Mouse (Mus musculus): ENCODE data around the gene Nipal1. TPM values are rescaled to one million over a fixed set of nuclear protein-coding genes. Genes with fewer than 3 reads are reported as not detected.

Gene Nipal1
- total RNA-seq, 2 experiments from 2014 or later: not detected

GRCm38 (mm10) chr5:72665281-72665680 lies 17.7 kb downstream of the Nipal1 start:
- DNase-seq: no peak

GRCm38 (mm10) chr5:72666428-72666827 lies 18.8 kb downstream of the Nipal1 start:
- no peak for DNase-seq

- no peak for DNase-seq
Observed at GRCm38 (mm10) chr5:72668351-72668750, 20.8 kb downstream of the Nipal1 start.

GRCm38 (mm10) chr5:72671017-72671699 lies 23.6 kb downstream of the Nipal1 start:
- no peak for DNase-seq

GRCm38 (mm10) chr5:72674994-72675542 lies 27.5 kb downstream of the Nipal1 start:
- DNase-seq: no peak

- DNase-seq: no peak
Observed at GRCm38 (mm10) chr5:72681451-72681850, 33.9 kb downstream of the Nipal1 start.

- no peak for DNase-seq
Observed at GRCm38 (mm10) chr5:72689556-72689955, 42.0 kb downstream of the Nipal1 start.

DNA sequence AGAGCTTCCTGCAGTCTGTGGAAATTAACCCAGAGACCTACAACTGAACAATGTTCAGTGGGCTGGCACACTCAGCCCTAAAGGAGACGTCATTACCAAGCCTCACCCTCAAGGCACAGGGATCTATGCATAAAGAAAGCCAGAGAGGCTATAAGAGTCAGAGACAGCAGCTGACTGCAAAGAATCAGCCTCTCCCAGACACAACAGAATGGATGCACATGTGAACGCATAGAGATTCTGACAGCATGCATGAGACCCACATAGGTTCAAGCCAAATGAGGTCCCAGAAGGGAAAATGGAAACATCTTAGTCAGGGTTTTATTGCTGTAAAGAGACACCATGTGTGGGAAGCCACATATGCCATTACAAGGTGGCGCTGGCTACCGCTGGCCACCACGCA lies 42.9 kb downstream of the Nipal1 start:
- no peak for DNase-seq

DNA sequence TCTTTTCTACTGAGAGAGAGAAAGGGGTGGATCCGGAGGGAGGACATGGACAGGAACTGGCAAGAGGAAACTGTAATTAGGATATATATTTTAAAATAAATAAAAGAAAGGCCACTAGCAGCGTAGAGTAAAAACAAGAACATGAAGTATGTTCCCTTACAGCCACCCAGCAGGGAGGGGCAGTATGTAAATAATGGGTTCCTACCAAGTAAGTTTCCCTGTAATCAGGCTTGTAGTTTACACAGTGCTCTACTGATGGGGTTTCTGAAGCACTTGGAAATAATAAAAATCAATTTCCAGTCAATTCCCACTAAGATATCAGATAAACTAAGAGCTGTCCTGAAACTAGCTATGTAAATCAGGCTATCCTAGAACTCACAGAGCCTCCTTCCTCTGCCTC lies 47.1 kb downstream of the Nipal1 start:
- no peak for DNase-seq

GRCm38 (mm10) chr5:72696491-72696890 lies 48.9 kb downstream of the Nipal1 start:
- DNase-seq: no peak

DNA sequence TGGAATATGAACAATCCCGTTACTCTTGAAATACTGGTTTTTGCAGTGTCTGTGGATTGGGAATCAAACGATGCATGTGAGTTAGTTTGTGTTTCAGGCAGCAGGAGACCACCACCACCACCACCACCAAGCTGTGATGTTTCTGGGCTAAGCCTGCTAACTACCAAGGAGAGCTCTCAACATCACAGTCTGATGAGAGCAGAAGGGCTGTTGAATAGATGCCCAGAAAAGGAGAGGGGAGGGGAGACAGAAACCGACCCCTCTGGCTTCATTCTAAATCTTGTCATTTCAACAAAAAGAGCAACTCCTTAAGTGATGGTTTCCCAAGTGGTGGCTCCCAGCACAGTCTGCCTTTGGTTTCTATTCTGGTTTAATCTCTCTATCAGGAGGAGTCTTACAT lies 50.7 kb downstream of the Nipal1 start:
- no peak for DNase-seq

DNA sequence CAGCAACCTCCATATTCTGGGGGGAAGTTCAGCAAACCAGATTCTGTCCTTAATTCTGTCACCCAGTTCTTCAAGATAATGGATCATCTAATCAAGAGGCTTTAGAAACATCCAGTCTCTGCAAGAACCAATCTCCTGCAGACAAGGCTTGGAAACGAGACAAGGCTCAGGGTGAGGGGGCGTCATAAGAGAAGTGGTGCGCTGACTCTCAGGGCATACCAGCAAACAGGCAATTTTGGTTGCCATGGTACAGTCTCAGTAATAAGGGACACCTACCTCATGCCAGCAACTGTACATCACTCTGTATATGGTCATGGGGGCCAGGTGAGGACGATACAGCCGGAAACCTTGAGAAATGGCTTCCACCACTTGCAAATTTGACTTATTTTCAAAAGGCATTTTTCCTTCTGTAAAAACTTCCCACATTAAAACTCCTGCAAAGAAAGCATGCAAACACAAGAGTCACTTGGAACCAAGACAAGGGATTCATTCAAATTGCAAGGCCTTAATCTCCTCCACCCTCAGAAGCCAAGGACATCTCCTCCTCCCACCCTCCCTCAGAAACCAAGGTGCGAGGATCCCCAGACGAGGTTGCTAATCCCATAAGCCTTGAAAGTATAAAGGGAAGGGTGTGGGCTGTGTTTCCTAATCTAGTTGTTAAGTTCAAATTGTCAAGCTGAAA lies 51.4 kb downstream of the Nipal1 start:
- no peak for DNase-seq

DNA sequence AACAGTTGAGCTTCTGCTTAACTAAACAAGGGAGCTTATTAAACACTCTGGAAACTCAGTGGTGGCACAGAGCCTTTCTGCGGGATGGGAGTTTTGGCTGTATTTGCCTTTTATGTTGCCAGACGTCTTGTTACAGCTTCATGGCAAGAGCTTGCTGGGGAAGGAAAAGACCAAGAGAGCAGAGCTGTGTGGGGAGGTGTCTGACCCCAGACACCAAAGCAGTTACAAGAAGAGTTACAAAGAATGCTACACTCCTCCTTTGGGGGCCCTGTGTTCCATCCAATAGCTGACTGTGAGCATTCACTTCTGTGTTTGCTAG lies 51.9 kb downstream of the Nipal1 start:
- no peak for DNase-seq

- DNase-seq: no peak
Observed at GRCm38 (mm10) chr5:72702202-72702601, 54.6 kb downstream of the Nipal1 start.

DNA sequence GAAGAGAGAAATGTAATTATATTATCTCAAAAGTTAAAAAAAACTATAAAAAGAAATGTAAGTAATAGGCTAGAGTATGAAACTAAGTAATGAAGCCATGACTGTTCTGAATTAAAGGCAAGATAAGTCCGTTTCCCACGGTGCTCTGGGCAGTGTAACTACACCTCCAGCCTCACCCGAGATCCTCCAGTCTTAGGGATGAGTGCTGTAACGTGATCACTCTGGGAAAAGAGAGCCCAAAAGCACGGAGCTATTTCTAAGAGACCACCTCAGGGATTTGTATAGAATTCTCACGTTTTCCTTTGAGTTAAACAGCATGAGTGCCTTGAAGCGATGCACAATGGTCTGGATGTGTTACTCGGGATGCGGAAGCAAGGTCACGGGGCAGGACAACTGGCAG lies 58.5 kb downstream of the Nipal1 start:
- DNase-seq: no peak

DNA sequence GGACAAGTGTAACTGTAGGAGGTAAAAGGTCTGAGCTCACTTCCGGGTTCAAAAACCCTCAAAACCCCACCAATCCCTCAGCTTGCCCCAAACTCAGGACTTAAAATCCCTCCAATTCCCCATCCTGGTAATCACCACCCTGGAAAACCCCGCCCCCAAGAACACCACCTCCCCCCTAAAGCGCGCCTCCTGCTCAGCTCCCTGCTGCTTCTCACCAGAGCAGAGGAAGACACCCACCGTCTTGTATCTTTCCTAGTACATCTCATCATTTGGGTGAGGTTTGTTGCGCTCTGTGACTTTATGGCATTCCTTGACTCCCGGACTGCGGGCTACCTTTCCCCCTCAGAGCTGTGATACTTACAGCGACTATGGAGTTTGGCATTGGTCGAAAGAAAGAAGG lies 59.1 kb downstream of the Nipal1 start:
- no peak for DNase-seq

- no peak for DNase-seq
Observed at GRCm38 (mm10) chr5:72709451-72709850, 61.9 kb downstream of the Nipal1 start.

- no peak for DNase-seq
Observed at GRCm38 (mm10) chr5:72709976-72710375, 62.4 kb downstream of the Nipal1 start.

DNA sequence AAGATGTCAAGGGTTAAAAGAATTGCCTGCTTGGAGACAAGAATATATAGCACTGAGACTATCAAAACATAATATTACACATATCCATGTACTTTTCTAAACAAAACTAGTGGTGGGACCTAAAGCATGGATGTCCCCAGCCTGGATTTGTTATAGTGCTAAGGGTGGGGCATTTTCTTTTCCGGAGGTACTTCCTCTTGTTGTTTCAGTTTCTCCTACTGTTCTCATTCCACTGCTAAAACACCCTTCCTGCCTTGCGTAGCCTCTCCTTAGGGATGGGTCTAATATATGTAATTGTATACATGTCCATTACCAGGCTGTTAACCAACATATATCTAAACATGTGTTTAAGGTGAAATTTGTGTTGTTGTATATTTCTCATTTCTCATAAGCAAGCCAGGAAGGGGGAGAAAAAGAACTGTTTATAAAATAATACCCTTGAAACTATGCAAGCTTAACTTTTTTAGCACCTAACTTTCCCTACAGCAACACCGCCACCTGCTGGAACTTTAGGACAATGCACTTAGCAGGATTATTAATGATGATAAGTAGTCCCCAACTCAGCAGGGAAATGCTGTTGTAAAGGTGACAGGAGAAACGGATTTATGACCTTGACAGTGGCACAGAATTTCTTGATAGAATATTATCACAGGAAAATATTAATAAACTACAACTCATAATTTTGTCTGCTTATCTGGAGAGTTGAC lies 63.1 kb downstream of the Nipal1 start:
- DNase-seq: no peak

DNA sequence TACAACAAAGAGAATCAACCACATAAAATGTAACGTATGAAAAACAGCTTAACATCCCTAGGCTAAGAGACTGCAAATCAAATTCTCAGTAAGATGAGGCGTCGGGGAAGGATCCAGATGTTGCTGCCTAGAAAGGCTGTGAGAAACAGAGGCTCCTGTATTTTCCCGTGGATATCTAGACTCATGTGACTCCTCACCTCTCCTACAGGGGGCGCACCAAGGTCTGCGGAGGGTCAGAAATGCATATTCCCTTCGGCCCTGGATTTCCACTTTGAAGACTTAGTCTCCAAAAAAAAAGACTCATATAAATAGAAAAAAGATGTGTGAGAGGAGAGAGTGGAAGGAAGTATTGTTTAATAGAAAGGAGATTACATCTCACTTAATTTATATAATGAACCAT lies 73.0 kb downstream of the Nipal1 start:
- DNase-seq: no peak

All from gastrocnemius, postnatal 25 days (tissue).